Mouse (Mus musculus) forebrain, embryonic 15.5 days (tissue): ENCODE data around the gene Nfil3. TPM values are rescaled to one million over a fixed set of nuclear protein-coding genes. Genes with fewer than 3 reads are reported as not detected.
A peak's percentile ranks its signal among the peaks of the same experiment; 100 is the strongest.

Source experiments
- ATAC-seq: fragments of 200-750 bp; cut with Nextera tagmentation; replicated peaks from 2 replicates; pipeline ENCODE4 v1.8.0; 2017; ENCODE audit warnings: mild to moderate bottlenecking, moderate TSS enrichment, moderate library complexity
- H3K27ac ChIP-seq: fragments of 300-500 bp; sonication (generic); replicated peaks from 2 replicates; pipeline ENCODE4 v1.5.1; 2015; ENCODE audit warnings: mild to moderate bottlenecking, inconsistent platforms
- H3K27me3 ChIP-seq: fragments of 300-500 bp; sonication (generic); 2 replicates; pipeline ENCODE4 v1.6.1; 2015; ENCODE audit warnings: inconsistent platforms
- H3K36me3 ChIP-seq: fragments of 300-500 bp; sonication (generic); 2 replicates; pipeline ENCODE4 v1.6.1; 2015; ENCODE audit warnings: mild to moderate bottlenecking, inconsistent platforms
- H3K4me1 ChIP-seq: fragments of 300-500 bp; sonication (generic); 2 replicates; pipeline ENCODE4 v1.6.1; 2015; ENCODE audit warnings: inconsistent platforms
- H3K4me2 ChIP-seq: fragments of 300-500 bp; sonication (generic); replicated peaks from 2 replicates; pipeline ENCODE4 v1.6.1; 2015; ENCODE audit warnings: mild to moderate bottlenecking, inconsistent platforms
- H3K4me3 ChIP-seq: fragments of 300-500 bp; sonication (generic); 2 replicates; pipeline ENCODE4 v1.5.1; 2015; ENCODE audit warnings: mild to moderate bottlenecking, inconsistent platforms
- H3K9ac ChIP-seq: fragments of 300-500 bp; sonication (generic); replicated peaks from 2 replicates; pipeline ENCODE4 v1.6.1; 2015; ENCODE audit warnings: mild to moderate bottlenecking, inconsistent platforms
- H3K9me3 ChIP-seq: fragments of 300-500 bp; sonication (generic); 2 replicates; pipeline ENCODE4 v1.6.1; 2016; ENCODE audit warnings: inconsistent platforms
- WGBS: fragments of 180-500 bp; shearing (Covaris S2); methylation state at CpG from one replicate; pipeline ENCODE4 v1.1.7; 2015; ENCODE audit warnings: mixed read lengths; 5-methylcytosine and 5-hydroxymethylcytosine counted together
- polyA plus RNA-seq: library from polyadenylated mRNA; unstranded; fragments of >200 nt; fragmentation: Nextera tagmentation; extraction: Ambion mirVana; gene quantifications from 2 replicates; pipeline ENCODE4 v1.2.1, GENCODE M21; 2015

The Nfil3 gene
- polyA plus RNA-seq, 1 experiment from 2014 or later: 55.6 TPM

DNA sequence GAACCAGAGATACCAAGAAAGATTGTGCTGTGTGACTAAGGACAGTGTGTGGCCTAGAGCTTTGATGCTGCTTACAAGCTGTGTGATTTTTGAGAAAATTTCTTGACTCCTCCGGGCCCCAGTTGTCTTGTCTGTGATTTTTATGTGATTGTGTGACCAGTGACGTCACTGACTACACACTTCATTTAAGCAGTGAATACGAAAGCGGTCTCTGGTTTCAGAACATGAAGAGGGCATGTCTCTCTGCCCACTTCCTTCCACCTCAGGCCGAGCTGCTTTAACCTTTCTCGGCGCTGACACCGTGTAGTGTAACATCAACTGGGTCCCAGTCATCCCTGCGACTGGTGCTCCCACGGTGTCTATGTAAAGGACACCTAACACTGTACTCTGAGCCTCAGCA lies 17.7 kb upstream of the Nfil3 start:
- 89% methylated on average over 10 of the region's 10 CpGs for WGBS
- Histone ChIP-seq H3K4me1 (no peaks in the 10 kb centered on the region), H3K4me3 (no peak overlapping the region), H3K9ac (no peak overlapping the region), H3K27ac (no peak overlapping the region), H3K4me2 (no peak overlapping the region), H3K36me3 (no peaks in the 10 kb centered on the region), H3K9me3 (no peaks in the 10 kb centered on the region), H3K27me3 (no peaks in the 10 kb centered on the region)
- no peak for ATAC-seq

DNA sequence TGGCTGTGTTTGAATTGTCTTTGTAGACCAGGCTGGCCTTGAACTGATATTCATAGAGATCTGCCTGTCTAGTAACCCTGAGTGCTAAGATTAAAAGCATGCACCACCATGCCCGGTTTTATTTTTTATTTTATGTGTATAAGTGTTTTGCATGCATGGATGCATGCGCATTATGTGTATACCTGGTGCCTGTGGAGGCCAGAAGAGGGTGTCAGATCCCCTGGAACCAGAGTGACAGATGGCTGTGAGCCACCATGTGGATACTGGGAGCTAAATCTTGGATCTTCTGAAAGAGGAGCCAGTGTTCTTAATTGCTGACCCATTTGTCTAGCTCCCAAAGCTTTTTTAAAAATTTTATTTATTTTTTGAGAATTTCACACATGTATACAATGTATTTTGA lies 16.9 kb upstream of the Nfil3 start:
- Histone ChIP-seq H3K4me2 (no peak overlapping the region), H3K9ac (no peak overlapping the region), H3K4me3 (no peak overlapping the region), H3K27ac (no peak overlapping the region), H3K4me1 (no peaks in the 10 kb centered on the region), H3K9me3 (no peaks in the 10 kb centered on the region), H3K36me3 (no peaks in the 10 kb centered on the region), H3K27me3 (no peaks in the 10 kb centered on the region)
- 69% methylated on average over 2 of the region's 2 CpGs for WGBS
- no peak for ATAC-seq

DNA sequence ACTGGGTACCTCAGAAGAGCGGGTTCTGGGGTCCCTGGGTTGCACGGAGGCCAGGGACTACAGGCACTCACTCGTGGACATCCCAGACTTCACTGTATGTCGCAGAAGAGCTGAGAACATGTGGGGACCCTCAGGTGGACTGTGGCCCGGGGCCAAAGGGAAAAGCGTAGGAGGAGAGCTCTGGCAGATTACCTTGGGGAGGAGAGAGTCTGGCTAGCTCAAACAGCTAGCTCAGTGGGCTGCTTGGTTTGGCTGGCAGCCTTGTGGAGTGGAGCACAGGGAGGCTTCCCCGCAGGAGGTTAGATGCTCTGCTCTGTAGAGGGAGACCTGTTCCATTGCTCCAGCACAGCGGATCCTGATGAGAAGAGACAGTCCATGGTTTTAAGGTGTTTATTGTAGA lies 15.3 kb upstream of the Nfil3 start:
- H3K27ac ChIP-seq: no peak overlapping the region
- ATAC-seq: no peak
- no peaks in the 10 kb centered on the region for H3K27me3 ChIP-seq
- H3K4me1 ChIP-seq: no peaks in the 10 kb centered on the region
- H3K4me3 ChIP-seq: no peak overlapping the region
- H3K4me2 ChIP-seq: no peak overlapping the region
- no peaks in the 10 kb centered on the region for H3K9me3 ChIP-seq
- H3K9ac ChIP-seq: no peak overlapping the region
- WGBS: 80% methylated on average over 8 of the region's 8 CpGs
- H3K36me3 ChIP-seq: no peaks in the 10 kb centered on the region

DNA sequence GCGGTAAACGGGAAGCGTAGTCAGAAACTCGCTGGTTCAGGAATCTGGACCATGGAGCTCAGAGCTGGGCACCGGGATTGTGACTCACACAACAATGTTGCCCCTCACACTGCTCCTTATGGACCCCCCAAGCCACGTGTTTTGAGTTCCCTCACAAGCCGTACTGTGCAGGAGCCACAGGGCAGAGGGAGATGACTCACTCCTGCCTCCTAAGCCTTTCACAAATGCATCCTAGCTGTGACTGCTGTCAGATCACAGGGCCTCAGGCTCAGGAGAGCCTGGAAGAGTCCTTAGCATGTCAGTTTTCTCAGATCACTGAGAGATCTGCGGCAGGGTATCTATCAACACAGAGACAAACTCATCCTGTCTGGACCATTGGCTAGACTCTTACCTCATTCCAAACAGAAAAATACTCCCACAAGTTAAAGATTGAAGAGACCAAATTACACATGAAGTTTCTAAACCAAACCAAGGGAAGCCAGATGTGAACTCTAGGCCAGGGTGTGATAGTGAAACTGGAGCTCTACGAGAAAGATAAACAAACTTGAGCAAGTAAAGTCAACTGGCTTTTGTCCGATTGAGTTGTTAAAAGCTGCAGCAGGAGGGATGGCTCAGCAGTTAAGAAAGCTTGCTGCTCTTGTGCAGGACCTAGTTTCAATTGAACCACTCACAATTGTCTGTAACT lies 13.5 kb upstream of the Nfil3 start:
- no peaks in the 10 kb centered on the region for H3K27me3 ChIP-seq
- H3K27ac ChIP-seq: no peak overlapping the region
- H3K36me3 ChIP-seq: no peaks in the 10 kb centered on the region
- H3K4me3 ChIP-seq: no peak overlapping the region
- no peak overlapping the region for H3K9ac ChIP-seq
- no peaks in the 10 kb centered on the region for H3K4me1 ChIP-seq
- 93% methylated on average over 10 of the region's 10 CpGs for WGBS
- no peak overlapping the region for H3K4me2 ChIP-seq
- no peak for ATAC-seq
- H3K9me3 ChIP-seq: no peaks in the 10 kb centered on the region

DNA sequence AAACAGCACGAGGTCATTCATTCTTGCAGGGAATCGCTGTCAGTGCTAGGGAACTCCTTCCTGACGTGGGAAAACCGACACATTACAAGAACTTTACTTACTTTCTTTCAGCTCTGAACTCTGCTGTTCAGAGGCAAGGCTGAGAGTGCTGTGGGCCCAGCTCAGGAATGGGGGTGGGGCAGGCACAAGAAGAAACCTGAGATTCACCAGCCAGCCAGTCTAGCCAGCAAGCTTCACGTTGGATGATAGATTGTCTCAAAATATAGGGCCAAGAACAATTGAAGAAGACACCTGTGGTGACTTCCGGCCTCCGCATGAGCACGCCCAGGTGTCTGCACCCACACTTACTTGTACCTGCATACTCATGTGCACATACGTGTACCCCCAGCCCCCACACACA lies 9.3 kb upstream of the Nfil3 start:
- no peak for ATAC-seq
- Histone ChIP-seq H3K27ac (no peak overlapping the region), H3K27me3 (no peaks in the 10 kb centered on the region), H3K36me3 (no peaks in the 10 kb centered on the region), H3K4me2 (no peak overlapping the region), H3K4me3 (no peak overlapping the region), H3K9ac (no peak overlapping the region), H3K9me3 (no peaks in the 10 kb centered on the region), H3K4me1 (no peaks in the 10 kb centered on the region)
- WGBS: 71% methylated on average over 9 of the region's 9 CpGs

DNA sequence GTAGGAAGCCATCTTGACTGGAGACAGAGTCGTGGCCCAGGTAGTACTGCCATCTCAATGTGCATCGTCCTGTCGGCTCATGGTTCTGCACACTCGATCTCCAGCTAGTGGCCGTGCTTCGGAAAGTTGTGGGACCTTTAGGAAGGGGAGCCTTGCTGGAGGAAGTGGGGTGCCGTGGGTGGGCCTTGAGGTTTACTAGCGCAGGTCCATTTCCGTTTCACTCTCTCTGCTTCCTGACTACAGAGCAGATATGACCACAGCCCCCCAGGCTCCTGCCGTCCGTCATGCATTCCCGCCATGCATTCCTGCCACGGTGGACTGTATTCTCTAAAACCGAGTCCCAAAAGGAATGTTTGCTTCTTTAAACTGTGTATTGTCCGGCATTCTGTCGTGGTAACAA lies 8.1 kb upstream of the Nfil3 start:
- WGBS: 91% methylated on average over 16 of the region's 16 CpGs
- Histone ChIP-seq H3K4me3 (no peak overlapping the region), H3K9ac (no peak overlapping the region), H3K27ac (no peak overlapping the region), H3K9me3 (no peaks in the 10 kb centered on the region), H3K36me3 (no peaks in the 10 kb centered on the region), H3K4me2 (no peak overlapping the region), H3K27me3 (no peaks in the 10 kb centered on the region), H3K4me1 (no peaks in the 10 kb centered on the region)
- no peak for ATAC-seq

DNA sequence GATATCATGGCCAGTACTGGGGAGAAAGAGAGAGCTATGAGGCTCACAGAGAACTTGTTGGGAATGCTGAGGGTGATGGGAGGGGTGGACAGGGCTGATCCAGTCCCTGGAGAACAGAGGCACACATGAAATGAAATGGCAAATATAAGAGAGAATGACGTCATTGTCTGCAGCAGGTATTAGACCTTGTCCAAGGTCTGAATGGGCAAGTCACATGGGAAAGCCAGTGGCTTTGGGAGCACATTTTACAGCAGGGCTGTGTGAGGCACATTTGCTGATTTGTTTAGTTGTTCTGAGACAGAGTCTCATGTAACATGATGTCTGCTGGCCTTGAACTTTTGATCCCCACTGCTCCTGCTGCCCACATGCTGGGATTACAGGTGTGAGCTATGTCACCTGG lies 7.0 kb upstream of the Nfil3 start:
- WGBS: 79% methylated on average over 1 of the region's 1 CpGs
- Histone ChIP-seq H3K4me3 (no peak overlapping the region), H3K4me1 (no peaks in the 10 kb centered on the region)

DNA sequence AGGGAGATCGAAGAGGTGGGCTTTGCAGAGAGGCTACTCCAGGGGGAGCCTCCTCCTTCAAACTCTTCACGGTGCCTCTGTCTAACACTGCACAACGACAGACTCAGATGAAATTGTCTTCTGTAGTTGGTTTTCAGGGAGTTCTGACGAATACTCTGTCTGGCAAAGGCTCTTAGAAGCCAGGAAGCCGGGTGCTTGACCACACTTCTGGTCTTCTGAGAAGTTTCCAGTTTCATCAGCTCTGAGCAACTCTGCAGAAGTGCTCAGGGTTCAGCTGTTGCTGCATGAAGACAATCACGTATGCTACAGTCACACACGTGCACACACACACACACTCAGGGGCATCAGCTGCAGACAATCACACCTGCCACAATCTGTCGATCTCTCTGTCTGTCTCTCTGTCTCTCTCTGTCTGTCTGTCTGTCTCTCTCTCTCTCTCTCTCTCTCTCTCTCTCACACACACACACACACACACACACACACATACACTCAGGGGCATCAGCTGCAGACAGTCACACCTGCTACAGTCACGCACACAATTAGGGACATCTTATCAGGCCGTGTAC lies 5.4 kb upstream of the Nfil3 start:
- Histone ChIP-seq H3K36me3 (no peaks in the 10 kb centered on the region), H3K9me3 (no peaks in the 10 kb centered on the region), H3K27me3 (no peaks in the 10 kb centered on the region), H3K4me3 (no peak overlapping the region), H3K4me1 (peaks cover 13% of the 10 kb centered on the region), H3K27ac (no peak overlapping the region), H3K4me2 (no peak overlapping the region), H3K9ac (no peak overlapping the region)
- 77% methylated on average over 10 of the region's 10 CpGs for WGBS
- ATAC-seq: no peak

More for the DNA sequence above, 7.0 kb upstream of the Nfil3 start:
- Histone ChIP-seq H3K4me2 (no peak overlapping the region), H3K27me3 (no peaks in the 10 kb centered on the region), H3K9me3 (no peaks in the 10 kb centered on the region), H3K9ac (no peak overlapping the region), H3K27ac (no peak overlapping the region), H3K36me3 (no peaks in the 10 kb centered on the region)
- no peak for ATAC-seq

DNA sequence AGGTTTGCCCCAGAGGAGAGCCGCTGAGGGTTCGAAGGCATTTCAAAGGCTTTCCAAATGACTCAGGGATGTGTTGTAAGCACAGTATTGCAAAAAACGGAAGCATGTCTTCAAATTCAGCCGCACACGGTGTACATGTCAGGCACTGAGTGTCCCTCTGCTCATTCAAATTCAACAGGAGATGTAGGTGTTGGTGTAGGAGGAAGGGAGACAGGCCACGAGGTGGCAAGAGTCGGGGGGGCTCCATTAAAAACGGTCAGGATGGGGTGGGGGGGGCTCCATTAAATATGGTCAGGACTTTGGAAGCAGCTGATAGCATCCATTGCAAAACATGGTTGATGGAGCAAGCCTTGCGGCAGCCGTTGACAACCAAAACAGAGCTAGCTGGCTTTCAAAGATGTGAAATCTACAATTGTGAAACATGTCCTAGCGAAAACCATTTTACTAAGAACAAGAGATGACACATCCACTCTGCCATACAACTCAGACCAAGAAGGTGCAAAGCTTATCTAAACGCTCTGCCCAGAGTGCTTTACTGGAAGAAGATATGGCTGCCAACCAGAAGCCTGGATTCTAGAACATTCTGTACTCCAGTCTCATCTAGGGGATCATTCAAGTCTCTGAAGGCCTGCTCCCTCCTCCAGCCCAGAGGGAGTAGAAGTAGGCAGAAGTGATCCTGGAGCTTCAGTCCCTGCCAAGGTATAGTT lies 4.8 kb upstream of the Nfil3 start:
- peaks cover 13% of the 10 kb centered on the region for H3K4me1 ChIP-seq
- H3K36me3 ChIP-seq: no peaks in the 10 kb centered on the region
- H3K27me3 ChIP-seq: no peaks in the 10 kb centered on the region
- H3K9ac ChIP-seq: no peak overlapping the region
- ATAC-seq: no peak
- WGBS: 81% methylated on average over 12 of the region's 12 CpGs
- no peak overlapping the region for H3K4me3 ChIP-seq
- H3K27ac ChIP-seq: no peak overlapping the region
- H3K9me3 ChIP-seq: no peaks in the 10 kb centered on the region
- no peak overlapping the region for H3K4me2 ChIP-seq

DNA sequence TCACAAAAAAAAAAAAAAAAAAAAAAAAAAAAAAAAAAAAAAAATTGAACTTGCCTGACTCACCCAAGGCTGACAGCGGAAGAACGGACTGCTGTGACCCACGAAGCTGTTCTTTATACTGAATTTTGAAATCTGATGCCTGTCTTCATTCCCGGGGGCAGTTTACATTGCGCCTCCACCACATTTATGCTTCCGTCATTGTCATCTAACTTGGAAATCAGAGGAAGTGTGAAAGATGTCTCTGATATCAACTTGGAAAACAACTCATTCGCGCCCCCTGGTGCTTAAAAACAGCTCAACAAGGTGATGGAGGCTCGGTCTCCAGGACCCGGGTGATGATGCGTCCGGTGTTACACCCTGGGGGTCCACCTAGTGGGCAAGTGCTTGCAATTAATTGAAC lies 1.8 kb upstream of the Nfil3 start:
- H3K4me1 ChIP-seq: peaks cover 14% of the 10 kb centered on the region
- no peaks in the 10 kb centered on the region for H3K27me3 ChIP-seq
- peak overlapping the region; percentile 96 for H3K4me2 ChIP-seq
- H3K9me3 ChIP-seq: no peaks in the 10 kb centered on the region
- no peak overlapping the region for H3K9ac ChIP-seq
- H3K4me3 ChIP-seq: 0 out of 2 replicates have a peak overlapping the region, but pooled peaks have one; percentile 5
- no peaks in the 10 kb centered on the region for H3K36me3 ChIP-seq
- WGBS: under 1% methylated on average over 12 of the region's 12 CpGs
- no peak overlapping the region for H3K27ac ChIP-seq
- no peak for ATAC-seq

DNA sequence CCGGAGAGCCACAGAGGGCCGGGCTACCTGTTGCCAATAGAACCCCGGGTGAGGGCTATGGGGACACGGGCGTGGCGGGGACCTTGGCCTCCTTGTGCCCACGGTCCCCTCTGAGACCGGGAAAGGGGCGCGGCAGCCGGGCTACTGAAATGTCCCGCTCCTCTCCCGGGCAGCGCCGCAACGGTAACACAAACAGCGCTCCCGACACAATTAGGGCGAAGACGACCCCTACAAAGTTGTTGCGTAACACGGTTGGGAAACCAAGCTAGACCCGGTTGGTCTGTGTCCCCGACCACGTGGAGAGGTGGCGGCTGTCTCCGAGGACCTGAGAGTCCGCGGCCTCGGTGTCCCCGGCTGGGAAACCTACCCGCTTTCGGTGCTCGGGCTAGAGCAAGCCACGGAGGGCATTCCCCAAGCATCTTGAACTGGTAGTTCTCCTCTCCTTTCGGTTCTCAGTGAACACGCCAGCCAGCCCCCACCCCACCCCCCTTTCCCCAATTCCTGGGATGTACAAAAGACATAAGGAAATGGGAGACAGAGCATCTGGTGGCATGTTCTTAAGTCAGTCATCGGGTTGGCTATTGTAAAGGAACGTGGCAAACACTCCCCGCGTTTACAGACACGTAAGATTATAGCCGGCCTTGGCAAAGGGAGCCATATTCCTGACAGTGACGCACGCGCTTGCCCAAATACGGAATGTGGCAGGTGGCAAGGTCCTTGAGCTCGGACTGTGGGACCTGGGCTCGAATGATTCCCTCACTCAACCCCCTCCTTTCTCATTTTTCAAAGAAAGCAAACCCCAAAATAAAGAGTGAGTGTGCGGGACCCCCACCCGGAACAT lies 788 bp upstream of the Nfil3 start:
- peak; percentile 12; the same call in 1 of the 2 replicates for ATAC-seq

More for the DNA sequence above, 788 bp upstream of the Nfil3 start:
- Histone ChIP-seq H3K4me2 (peak overlapping the region; percentile 96), H3K4me3 (peak overlapping the region; percentile 97), H3K4me1 (peaks cover 25% of the 10 kb centered on the region), H3K36me3 (no peaks in the 10 kb centered on the region), H3K27ac (peak overlapping the region; percentile 96), H3K9me3 (no peaks in the 10 kb centered on the region), H3K9ac (peak overlapping the region; percentile 95), H3K27me3 (no peaks in the 10 kb centered on the region)
- 1% methylated on average over 51 of the region's 51 CpGs for WGBS
